Mouse (Mus musculus) cerebellum, adult 11 months (tissue): ENCODE data around the gene AC161166.1.

ENCODE experiments used
- DNase-seq: peaks from one replicate; pipeline ENCODE4 v3.0.0; 2022

AC161166.1 gene

GRCm38 (mm10) chr7:24482208-24483020, 29.8 kb downstream of the AC161166.1 start:
- DNase-seq: no peak

GRCm38 (mm10) chr7:24481474-24482207, 30.6 kb downstream of the AC161166.1 start, which contains the start of gene Cadm4:
Gene Cadm4 (plus strand): TSS chr7:24482023.
- peak; percentile 94 for DNase-seq

GRCm38 (mm10) chr7:24480986-24481473, 31.2 kb downstream of the AC161166.1 start:
- DNase-seq: peak; percentile 40

- no peak for DNase-seq
Measured at GRCm38 (mm10) chr7:24480121-24480941, 31.9 kb downstream of the AC161166.1 start.

- DNase-seq: no peak
Measured at GRCm38 (mm10) chr7:24479685-24480084, 32.6 kb downstream of the AC161166.1 start.

DNA sequence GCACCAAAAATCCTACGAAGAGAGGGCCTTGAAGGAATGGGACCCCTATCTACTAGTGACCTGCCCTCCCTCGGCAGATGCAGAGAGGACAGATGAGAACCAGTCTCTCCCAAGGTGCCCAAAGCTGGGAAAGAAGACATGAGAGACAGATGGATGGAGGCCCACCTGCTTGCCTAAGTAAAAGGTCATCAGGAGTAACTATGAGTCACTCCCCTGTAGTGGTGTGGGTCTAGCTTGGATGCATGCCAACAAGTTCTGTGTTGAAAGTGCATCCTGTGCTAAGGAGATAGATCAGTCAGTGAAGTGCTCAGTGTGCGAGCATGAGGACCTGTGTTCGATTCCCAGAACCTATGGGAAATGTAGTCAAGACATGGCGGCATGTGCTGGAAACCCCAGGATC, 33.3 kb downstream of the AC161166.1 start:
- DNase-seq: no peak

- no peak for DNase-seq
Measured at GRCm38 (mm10) chr7:24476856-24477255, 35.4 kb downstream of the AC161166.1 start.

DNA sequence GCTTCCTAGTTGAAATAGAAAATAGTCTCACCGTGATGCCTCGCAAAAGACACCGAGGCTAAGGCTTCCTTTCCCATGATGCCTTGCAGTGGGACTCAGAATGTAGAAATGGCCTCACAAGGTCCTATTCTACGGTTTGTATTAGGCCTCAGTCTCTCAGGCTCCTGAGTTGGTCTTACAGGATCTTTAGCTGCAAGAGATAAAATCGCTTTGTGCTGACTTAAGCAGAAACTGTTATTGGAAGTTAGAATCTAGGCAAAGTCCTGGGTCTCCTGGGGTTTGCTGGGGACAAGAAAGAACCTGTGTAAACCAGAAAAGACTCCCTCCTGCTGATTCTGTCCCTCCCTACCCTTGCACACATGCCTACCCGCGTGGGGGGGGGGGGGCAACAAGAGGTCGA, 35.9 kb downstream of the AC161166.1 start:
- no peak for DNase-seq

DNA sequence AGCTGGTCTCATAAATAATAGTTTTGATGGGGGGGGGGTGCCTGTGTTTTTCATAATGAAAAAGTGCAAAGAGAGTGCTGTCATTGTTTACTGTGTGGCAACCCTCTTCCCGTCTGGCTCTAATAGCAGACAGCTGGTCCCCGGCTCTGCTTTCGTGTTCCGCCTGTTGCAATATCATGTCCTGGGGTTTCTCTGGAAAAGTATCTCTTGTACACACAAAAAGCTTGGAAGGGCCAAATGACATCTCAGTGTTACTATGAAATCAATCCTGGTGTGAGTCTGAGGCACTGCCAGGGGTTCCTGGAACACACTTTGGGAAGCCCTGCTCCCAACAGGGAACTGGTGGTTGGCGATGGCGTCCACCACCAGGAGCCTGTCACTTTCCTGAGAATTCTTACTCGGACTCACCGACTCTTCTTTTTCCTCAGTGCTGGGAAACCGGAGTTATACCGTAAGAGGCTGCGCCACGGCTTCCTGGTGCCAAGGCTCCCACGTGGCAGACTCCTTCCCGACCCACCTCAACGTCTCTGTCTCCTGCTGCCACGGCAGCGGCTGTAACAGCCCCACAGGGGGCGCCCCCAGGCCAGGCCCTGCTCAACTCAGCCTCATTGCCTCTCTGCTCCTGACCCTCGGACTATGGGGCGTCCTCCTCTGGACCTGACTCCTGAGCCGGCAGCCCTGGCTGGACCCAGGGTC, 37.3 kb downstream of the AC161166.1 start:
- DNase-seq: no peak

DNA sequence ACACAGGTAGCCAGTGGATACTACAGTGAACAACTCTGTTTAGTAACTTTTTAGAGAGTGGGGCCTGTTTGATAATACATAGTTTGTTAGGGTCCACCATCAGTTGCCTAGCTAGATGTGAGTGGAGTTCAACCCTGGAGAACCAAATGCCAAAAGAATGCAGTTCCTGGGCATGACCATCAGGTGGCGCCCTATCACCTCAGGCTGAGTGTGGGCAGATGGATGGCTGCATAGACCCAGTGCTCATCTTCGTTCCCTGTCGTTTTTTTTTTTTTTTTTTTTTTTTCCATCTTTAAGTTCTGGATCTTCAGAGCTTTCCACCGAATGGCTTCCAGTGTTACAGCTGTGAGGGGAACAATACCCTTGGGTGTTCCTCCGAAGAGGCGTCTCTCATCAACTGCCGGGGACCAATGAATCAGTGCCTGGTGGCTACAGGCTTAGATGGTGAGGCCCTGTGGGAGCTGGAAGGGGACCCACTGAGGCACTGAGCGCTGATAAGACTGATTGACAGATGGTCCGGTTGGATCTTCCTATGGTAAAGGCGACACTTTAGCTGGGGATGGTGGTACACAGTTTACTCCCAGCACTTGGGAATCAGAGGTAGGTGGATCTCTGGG, 38.2 kb downstream of the AC161166.1 start:
- peak; percentile 71 for DNase-seq

DNA sequence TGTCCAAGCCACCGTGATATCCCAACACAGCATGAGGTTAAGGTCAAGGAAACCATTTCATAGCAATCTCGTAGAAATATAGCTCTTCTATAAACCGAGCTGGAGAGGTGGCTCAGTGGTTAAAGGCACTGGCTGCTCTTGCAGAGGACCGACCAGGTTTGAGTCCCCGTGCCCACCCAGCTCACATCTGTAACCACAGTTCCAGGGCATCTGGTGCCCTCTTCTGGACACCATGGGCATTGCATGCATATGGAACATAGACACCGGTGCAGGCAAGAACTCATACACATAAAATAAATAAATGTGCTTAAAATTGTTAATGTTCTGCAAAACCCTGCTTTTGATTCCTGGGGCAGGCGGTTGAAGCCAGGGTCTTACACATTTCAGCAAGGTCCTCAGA, 39.3 kb downstream of the AC161166.1 start:
- no peak for DNase-seq

DNA sequence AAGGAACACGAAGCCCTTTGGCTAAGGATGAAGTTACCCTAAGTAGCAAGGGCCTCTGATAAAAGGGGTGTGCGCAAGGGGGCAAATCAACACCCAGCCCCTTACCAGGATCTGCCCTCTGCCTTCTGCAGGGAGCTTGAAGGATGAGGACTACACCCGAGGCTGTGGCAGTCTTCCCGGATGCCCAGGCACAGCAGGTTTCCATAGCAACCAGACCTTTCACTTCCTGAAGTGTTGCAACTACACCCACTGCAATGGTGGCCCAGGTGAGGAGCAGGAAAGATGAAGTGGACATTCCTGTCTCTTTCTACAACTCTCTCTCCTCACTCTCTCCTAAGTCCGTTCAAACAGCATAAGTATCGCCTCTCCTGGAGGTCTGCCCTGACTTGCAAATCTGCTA, 39.8 kb downstream of the AC161166.1 start:
- DNase-seq: no peak

DNA sequence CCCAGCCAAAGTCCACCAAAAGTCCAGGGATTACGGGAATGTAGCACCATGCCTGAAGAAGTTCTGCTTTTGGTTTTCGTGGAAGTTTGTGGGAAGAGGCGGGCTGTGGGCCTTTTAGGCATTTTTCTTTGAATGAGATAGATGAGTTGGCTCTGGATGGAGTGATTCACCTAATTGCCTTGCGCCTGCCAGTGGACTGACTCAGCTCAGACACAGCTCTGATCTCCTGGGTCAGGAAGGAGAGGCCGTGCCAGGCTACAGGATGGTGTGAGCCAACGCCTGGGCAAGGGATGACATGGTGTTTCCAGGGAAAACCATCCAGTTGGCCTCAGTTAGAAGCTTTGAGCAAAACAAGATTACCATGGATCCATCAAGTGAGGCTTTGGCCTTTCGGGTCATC, 41.9 kb downstream of the AC161166.1 start:
- DNase-seq: no peak

- no peak for DNase-seq
Measured at GRCm38 (mm10) chr7:24469126-24469525, 43.1 kb downstream of the AC161166.1 start.

- DNase-seq: no peak
Measured at GRCm38 (mm10) chr7:24467886-24468285, 44.4 kb downstream of the AC161166.1 start.

DNA sequence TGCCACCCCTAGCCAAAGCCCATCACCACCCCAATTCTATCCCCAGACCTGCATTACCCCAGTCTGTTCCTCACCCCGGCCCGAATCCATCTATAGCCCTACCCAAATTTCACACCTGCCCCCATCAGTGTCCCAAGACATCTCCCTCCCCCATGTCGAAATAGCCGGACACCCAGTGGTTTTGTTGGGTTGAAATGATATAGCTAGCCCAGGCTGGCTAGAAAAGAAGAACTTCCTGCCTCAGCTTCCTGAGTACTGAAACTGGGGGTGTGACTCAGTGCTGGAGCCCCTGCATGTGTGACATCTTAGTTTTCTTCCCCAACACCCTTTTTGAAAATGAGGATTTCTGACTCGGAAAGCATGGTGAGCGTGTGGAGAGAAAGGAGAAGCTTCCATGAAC, 45.4 kb downstream of the AC161166.1 start:
- no peak for DNase-seq

- DNase-seq: no peak
Measured at GRCm38 (mm10) chr7:24462388-24463319, 49.6 kb downstream of the AC161166.1 start, which contains the start of gene Plaur. Gene Plaur (plus strand): TSS chr7:24462484.

- DNase-seq: no peak
Measured at GRCm38 (mm10) chr7:24461376-24462051, 50.7 kb downstream of the AC161166.1 start.
